Mouse (Mus musculus) stomach, postnatal 0 days (tissue): ENCODE data around the gene Rasal3. TPM values are rescaled to one million over a fixed set of nuclear protein-coding genes. Genes with fewer than 3 reads are reported as not detected.
A peak's percentile ranks its signal among the peaks of the same experiment; 100 is the strongest.

ENCODE experiments used
- ATAC-seq: fragments of 200-750 bp; cut with Nextera tagmentation; 2 replicates; pipeline ENCODE4 v1.8.0; 2017; ENCODE audit not compliant: low FRiP score, low TSS enrichment
- DNase-seq: peaks from one replicate; pipeline ENCODE4 v3.0.0-alpha.2; 2016; ENCODE audit warnings: low spot score
- H3K27ac ChIP-seq: fragments of 300-500 bp; sonication (generic); replicated peaks from 2 replicates; pipeline ENCODE4 v1.5.1; 2014; ENCODE audit warnings: mild to moderate bottlenecking, control low read depth
- H3K27me3 ChIP-seq: fragments of 300-500 bp; sonication (generic); 2 replicates; pipeline ENCODE4 v1.6.1; 2014; ENCODE audit warnings: low read length; ENCODE audit not compliant: control insufficient read depth, insufficient read depth
- H3K36me3 ChIP-seq: fragments of 300-500 bp; sonication (generic); 2 replicates; pipeline ENCODE4 v1.6.1; 2014; ENCODE audit warnings: low read length, mixed read lengths; ENCODE audit not compliant: control insufficient read depth, insufficient read depth
- H3K4me1 ChIP-seq: fragments of 300-500 bp; sonication (generic); replicated peaks from 2 replicates; pipeline ENCODE4 v1.6.1; 2014; ENCODE audit warnings: antibody characterized with exemption; ENCODE audit not compliant: control insufficient read depth, insufficient read depth
- H3K4me2 ChIP-seq: fragments of 300-500 bp; sonication (generic); replicated peaks from 2 replicates; pipeline ENCODE4 v1.6.1; 2014; ENCODE audit warnings: low read depth, mild to moderate bottlenecking, control low read depth, moderate library complexity
- H3K4me3 ChIP-seq: fragments of 300-500 bp; sonication (generic); 2 replicates; pipeline ENCODE4 v1.5.1; 2014; ENCODE audit warnings: low read depth, low read length, control low read depth
- H3K9ac ChIP-seq: fragments of 300-500 bp; sonication (generic); 2 replicates; pipeline ENCODE4 v1.6.1; 2014; ENCODE audit warnings: mild to moderate bottlenecking, low read length, control low read depth, mixed read lengths
- H3K9me3 ChIP-seq: fragments of 300-500 bp; sonication (generic); 2 replicates; pipeline ENCODE4 v1.6.1; 2016; ENCODE audit warnings: low read length; ENCODE audit not compliant: control insufficient read depth
- CTCF ChIP-seq: IDR thresholded peaks from 2 replicates; pipeline ENCODE4 v1.5.1; 2016; ENCODE audit warnings: antibody characterized with exemption, low read depth, mild to moderate bottlenecking, moderate library complexity
- EP300 ChIP-seq: optimal IDR thresholded peaks from 2 replicates; pipeline ENCODE3; 2016; ENCODE audit warnings: antibody characterized with exemption
- WGBS: fragments of 180-500 bp; shearing (Covaris S2); extraction: QIAGEN DNeasy Blood & Tissue Kit; methylation state at CpG from one replicate; pipeline ENCODE4 v1.1.7; 2014; 5-methylcytosine and 5-hydroxymethylcytosine counted together
- polyA plus RNA-seq: library from polyadenylated mRNA; unstranded; fragments of >200 nt; fragmentation: Nextera tagmentation; extraction: Ambion mirVana; gene quantifications from 2 replicates; pipeline ENCODE4 v1.2.1, GENCODE M21; 2015

Gene Rasal3
- polyA plus RNA-seq, 1 experiment from 2014 or later = 0.63 TPM

DNA sequence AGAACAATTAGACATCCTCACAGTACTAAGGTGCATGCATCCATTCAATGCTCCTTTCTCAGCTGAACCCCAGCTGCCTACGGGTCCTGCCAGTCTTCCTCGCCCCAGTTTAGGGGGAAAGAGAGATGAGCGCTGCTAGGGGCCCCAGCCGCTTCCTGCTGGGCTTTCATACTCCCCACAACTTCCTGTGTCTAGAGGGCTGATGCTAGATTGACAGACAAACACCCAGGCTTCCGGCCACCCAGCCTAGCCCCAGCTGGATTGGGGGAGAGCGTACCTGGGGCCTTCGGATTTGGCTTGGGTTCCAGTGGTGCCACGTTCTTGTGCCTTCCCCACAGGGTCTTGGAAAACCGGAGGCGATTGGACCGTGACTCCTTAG, 615 bp downstream of the Rasal3 start:
- H3K4me2 ChIP-seq = no peak overlapping the region
- ATAC-seq (no peak), DNase-seq (no peak)
- no peaks in the 10 kb centered on the region for H3K9me3 ChIP-seq
- no peaks in the 10 kb centered on the region for H3K27me3 ChIP-seq
- no peak overlapping the region for H3K27ac ChIP-seq
- H3K9ac ChIP-seq = no peak overlapping the region
- TF ChIP-seq CTCF (no peak), EP300 (no peak)
- H3K4me3 ChIP-seq = no peak overlapping the region
- no peaks in the 10 kb centered on the region for H3K36me3 ChIP-seq
- 69% methylated on average over 11 of the region's 11 CpGs for WGBS
- no peaks in the 10 kb centered on the region for H3K4me1 ChIP-seq

DNA sequence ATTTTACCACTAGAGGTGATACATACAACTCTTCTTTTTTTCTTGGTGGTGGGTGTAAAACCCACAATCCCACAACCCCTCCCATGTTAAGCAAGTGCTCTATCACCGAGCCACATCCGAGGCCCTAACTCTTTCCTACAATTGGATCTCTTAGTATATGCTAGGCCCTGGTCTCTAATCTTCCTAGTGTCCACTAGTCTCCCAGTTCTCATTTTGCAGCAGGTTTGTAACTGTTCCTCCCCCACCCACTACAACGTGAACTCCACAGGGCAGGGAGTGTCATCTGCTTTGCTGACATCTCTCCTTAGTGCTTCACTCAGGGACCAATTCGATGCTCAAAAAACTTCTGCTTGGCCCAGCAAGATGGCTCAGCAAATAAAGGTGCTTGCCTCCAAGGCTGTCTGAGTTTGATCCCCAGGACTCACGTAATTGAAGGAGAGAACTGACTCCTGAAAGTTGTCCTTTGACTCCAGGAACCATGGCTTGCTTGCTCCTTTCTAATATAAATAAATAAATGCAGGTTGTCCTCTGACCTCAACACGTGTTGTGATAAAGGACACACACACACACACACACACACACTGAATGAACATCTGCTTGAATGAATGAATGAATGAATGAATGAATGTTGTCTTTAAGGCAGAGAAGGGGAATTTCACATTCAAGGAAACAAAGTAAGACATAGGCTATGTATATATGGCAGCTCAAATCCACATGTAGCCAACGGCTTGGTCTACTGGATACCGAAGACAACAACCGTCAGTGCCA, 1.2 kb downstream of the Rasal3 start:
- Histone ChIP-seq H3K27me3 (no peaks in the 10 kb centered on the region), H3K4me1 (no peaks in the 10 kb centered on the region), H3K4me2 (no peak overlapping the region), H3K9ac (no peak overlapping the region), H3K4me3 (no peak overlapping the region), H3K36me3 (no peaks in the 10 kb centered on the region), H3K27ac (no peak overlapping the region), H3K9me3 (no peaks in the 10 kb centered on the region)
- ATAC-seq = no peak
- TF ChIP-seq EP300 = no peak
- TF ChIP-seq CTCF = no peak
- no peak for DNase-seq
- WGBS = 77% methylated on average over 9 of the region's 9 CpGs

DNA sequence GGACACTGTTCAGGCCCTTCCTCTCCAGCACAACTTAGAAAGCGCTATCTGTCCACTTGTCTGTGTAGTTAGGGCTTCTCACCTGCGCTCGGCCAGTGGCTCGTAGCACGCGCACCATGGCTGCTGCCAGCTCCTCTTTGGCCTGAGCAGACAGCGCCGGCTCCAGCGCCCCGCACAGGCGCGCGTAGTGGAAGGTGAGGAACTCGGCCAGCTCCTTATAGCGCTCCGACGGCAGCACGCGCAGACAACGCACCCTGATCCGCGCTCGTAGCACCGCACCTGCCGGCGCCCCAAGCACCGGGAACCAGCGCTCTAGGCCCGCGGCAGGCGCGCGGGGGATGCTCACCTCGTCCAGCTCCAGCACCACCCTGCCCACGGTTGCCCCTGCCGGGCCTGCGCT, 7.1 kb downstream of the Rasal3 start:
- Histone ChIP-seq H3K4me2 (peak overlapping the region; percentile 27; the same call in 1 of the 2 replicates), H3K27ac (no peak overlapping the region), H3K9me3 (no peaks in the 10 kb centered on the region), H3K9ac (no peak overlapping the region), H3K4me3 (peak overlapping the region; percentile 21), H3K27me3 (peaks cover 12% of the 10 kb centered on the region; the same call in 1 of the 2 replicates), H3K4me1 (no peaks in the 10 kb centered on the region), H3K36me3 (no peaks in the 10 kb centered on the region)
- 10% methylated on average over 36 of the region's 37 CpGs for WGBS
- no peak for TF ChIP-seq EP300
- no peak for TF ChIP-seq CTCF
- peak; percentile 28 for DNase-seq
- no peak for ATAC-seq

DNA sequence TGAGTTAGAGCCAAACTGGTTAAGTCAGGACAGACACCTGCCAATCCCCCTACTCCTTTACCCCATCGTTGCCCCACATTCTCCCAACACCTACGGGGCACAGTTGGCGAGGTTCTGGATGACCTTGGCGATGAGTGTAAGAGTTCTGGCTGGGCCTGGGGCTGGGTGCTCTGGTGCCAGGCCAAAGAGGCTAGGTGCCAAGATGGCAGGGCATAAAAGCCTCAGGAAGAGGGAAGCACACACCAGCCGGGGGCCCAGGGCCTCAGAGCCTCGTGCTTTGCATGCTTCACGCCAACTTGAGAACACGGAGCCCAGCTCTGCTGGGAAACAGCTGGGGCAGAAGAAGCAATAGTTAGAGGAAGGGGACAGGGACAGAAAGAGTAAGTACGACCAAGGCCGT, 9.4 kb downstream of the Rasal3 start:
- H3K27me3 ChIP-seq = peaks cover 12% of the 10 kb centered on the region; the same call in 1 of the 2 replicates
- H3K4me3 ChIP-seq = no peak overlapping the region
- no peak for ATAC-seq
- no peaks in the 10 kb centered on the region for H3K36me3 ChIP-seq
- no peak for TF ChIP-seq EP300
- no peak for TF ChIP-seq CTCF
- no peak for DNase-seq
- no peaks in the 10 kb centered on the region for H3K4me1 ChIP-seq
- no peak overlapping the region for H3K27ac ChIP-seq
- H3K9me3 ChIP-seq = no peaks in the 10 kb centered on the region
- no peak overlapping the region for H3K9ac ChIP-seq
- WGBS = 84% methylated on average over 10 of the region's 10 CpGs
- H3K4me2 ChIP-seq = no peak overlapping the region

DNA sequence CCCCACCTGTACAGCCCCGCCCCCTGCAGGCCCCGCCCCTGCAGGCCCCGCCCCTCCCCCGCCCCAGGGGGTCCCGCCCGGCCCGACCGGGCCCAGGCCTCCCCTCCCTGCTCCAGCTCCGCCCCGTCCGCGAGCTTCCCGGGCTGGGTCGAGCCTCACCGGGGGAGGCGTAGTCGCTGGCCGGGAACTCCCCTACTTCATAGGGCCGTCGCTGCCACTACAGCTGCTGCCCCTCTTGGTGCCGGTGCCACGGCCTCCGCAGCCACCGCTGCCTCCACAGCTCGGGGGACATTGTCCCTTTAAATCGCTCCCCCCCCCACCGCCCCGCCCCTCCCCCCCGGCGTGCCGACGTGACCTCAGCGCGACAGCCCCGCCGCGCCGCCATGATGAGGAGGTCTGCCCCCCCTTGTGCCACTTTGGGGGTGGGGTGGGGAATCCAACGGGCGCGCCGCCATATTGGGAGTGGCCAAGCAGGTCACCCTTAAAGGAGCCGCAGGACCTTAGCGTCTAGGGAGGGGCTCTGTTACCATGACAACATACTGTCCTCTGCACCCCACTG, 14.2 kb downstream of the Rasal3 start, which contains the start of gene Wiz:
TSS of gene Wiz (minus strand) at position 339 of the 559 bp plus-strand sequence.
- no peaks in the 10 kb centered on the region for H3K9me3 ChIP-seq
- H3K9ac ChIP-seq = peak within 1 kb of the TSS; percentile 87
- peak; percentile 97 for DNase-seq
- ATAC-seq = peak; percentile 90
- H3K4me3 ChIP-seq = peak within 1 kb of the TSS; percentile 78
- peak within 1 kb of the TSS; percentile 89 for H3K27ac ChIP-seq
- H3K4me2 ChIP-seq = peak within 1 kb of the TSS; percentile 99
- H3K4me1 ChIP-seq = no peaks in the 10 kb centered on the region
- no peak for TF ChIP-seq EP300
- TF ChIP-seq CTCF = no peak; the same call in 1 of the 2 replicates
- H3K36me3 ChIP-seq = 0 out of 2 replicates have a peak, but pooled peaks cover 1% of the 10 kb centered on the region
- WGBS = 1% methylated on average over 21 of the region's 44 CpGs
- no peaks in the 10 kb centered on the region for H3K27me3 ChIP-seq
